Mouse (Mus musculus) inflammation-experienced regulatory T-cells, adult 6 months (primary cell): ENCODE data around the gene Dixdc1. TPM values are rescaled to one million over a fixed set of nuclear protein-coding genes. Genes with fewer than 3 reads are reported as not detected.

Experiments
- ATAC-seq: one replicate; pipeline ENCODE4 v1.8.0; 2017
- polyA plus RNA-seq, 3 experiments: library from polyadenylated mRNA; unstranded; fragments of 100-300 nt; shearing (Covaris generic); gene quantifications; one replicate each; pipeline ENCODE4 v1.2.1; 2017

Gene Dixdc1
- polyA plus RNA-seq, 3 experiments from 2014 or later = 1.4 to 1.9 TPM; not detected in 1

GRCm38 (mm10) chr9:50742744-50743143 is 3.4 kb upstream of the Dixdc1 start:
- ATAC-seq = no peak

DNA sequence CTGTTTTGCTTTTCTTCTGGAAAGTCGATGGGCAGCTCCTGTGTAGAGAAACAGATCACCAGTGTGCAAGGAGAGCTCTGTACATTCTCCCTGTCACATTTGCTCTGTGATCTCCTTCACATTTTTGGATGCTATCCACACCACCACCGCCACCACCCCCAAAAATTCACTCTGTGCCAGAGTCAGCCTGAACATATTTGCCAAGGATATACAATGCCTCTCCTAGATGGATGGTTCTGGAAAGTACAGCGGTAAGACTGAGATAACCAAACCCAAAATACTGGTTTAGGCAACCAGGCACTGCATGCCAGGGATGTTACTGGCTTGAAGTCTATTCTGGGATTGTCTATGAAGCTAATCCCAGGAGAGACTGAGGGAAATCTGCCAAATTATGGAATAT is 2.9 kb upstream of the Dixdc1 start:
- ATAC-seq = no peak

DNA sequence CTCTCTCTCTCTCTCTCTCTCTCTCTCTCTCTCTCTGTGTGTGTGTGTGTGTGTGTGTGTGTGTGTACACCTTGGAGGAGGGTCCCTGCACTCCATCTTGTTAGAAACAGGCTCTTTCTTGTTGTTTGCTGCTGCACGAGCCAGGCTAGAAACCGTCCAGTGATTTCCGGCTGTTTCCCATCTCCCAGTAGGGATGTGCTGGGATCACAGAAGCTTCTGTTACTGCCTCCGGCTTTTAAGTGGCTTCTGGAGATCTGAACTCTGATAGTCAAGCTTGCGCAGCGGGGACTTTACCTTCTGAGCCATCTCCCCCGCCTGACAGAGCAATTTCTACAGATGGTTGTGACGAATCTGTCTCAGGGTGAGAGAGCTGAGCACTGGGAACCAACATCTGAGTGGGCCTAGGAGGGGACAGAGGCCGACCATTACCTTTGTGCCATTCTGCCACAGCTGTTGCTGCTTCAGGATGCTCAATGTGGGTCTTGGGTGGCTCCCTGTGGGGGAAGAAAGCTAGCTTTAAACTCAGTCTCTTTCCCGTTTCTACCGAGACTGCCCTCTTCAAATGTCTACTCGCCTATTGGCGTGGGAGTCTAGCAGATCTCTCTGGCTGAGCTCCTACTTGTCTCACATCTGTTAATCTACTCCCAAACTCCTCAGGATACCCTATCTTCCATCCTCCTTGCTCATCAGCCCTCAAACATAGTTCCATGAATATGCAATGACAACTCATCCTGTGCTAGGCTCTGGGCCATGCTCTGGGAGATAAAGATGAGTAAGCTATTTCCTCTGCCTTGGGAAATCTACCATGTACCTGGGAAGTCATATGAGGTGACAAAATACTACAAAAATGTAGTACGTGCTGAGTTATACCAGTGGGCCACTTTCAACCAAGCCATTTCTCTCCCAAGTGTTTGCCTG is 1.8 kb upstream of the Dixdc1 start:
- ATAC-seq = no peak

- no peak for ATAC-seq
These were observed 4.3 kb downstream of the Dixdc1 start for GRCm38 (mm10) chr9:50734989-50735388.

GRCm38 (mm10) chr9:50732560-50732959 is 6.8 kb downstream of the Dixdc1 start:
- no peak for ATAC-seq

GRCm38 (mm10) chr9:50729600-50729999 is 9.7 kb downstream of the Dixdc1 start:
- no peak for ATAC-seq

GRCm38 (mm10) chr9:50727925-50728651 is 11.2 kb downstream of the Dixdc1 start:
- ATAC-seq = peak; percentile 50

DNA sequence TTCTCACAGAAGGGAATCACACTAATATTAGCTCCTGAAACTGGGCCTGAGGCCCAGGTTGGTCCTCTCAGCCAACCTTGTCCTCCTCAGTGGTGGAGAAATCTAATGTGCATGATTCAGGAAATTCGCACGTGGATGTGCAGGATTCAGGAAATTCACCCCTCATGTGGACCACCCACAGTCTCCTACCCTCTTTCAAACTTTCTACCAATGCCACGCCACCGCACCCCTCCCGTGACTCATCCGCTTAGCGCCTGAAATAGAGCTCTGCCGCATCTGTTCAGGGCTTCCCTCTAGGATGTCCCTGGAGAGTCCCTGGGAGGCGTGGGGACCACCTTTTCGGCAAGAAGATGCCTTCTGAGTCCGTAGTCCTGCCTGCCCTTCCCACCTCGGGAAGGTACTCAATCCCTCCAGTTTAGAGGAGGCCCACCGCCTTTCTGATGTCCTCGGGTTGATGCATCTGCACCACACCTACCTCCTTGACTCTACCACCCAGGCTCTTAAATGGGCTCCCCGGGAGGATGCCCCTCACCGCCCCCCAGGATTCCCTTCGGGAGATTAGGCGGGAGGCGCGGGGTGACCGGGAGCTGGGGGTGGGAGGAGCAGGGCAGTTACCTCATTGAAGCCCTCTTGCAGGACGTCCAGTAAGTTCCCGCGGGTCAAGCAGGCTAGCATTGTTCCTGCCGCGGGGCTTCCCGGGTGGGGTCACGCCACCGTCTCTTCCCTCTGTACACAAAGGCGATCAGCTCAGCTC is 12.0 kb downstream of the Dixdc1 start:
- no peak for ATAC-seq

- no peak for ATAC-seq
These were observed 13.3 kb downstream of the Dixdc1 start for GRCm38 (mm10) chr9:50725921-50726590.

GRCm38 (mm10) chr9:50724661-50725330 is 14.5 kb downstream of the Dixdc1 start:
- ATAC-seq = no peak

GRCm38 (mm10) chr9:50724147-50724546 is 15.2 kb downstream of the Dixdc1 start:
- ATAC-seq = no peak

DNA sequence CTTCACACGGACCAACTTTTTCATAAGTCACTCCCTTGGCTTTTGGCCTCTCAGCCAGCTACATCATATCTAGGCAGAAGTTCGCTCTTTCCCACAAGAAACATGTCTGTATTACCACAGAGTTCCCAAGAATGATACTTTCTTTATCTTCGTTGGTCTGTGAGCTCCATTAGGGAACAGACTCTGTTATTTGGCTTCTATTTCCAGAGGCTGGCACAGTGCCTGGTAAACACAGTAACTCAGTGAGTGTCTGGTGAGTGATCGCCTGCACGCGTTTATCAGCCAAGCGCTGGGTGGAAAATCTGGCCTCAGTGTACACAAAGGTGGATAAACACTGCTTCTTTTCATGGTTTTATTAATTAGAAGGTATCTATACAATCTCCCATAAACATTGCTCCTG is 15.9 kb downstream of the Dixdc1 start:
- ATAC-seq = no peak

DNA sequence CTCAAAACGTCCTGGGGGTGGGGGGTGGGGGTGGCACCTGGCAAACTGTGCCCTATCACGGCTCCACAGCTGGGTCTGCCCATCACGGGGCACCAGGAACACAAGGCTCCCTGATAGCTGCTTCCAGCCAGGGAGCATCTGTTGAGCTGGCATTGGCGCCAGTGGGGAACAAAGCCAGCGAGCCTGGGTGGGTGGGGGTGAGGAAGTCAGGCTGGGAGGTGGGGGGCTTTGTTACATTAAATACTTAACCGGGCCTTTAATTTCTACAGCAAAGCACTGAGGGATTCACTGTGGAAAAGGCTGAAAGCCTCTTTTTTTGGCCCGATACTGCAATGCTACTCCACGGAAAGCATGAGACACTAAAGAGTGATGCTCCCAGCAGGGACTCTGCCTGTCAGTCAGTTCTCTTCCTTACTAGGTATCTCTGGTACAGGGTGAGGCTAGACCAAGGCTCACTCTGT is 16.8 kb downstream of the Dixdc1 start:
- ATAC-seq = no peak

GRCm38 (mm10) chr9:50721061-50721460 is 18.3 kb downstream of the Dixdc1 start:
- no peak for ATAC-seq

- no peak for ATAC-seq
These were observed 20.4 kb downstream of the Dixdc1 start for GRCm38 (mm10) chr9:50718878-50719277.

DNA sequence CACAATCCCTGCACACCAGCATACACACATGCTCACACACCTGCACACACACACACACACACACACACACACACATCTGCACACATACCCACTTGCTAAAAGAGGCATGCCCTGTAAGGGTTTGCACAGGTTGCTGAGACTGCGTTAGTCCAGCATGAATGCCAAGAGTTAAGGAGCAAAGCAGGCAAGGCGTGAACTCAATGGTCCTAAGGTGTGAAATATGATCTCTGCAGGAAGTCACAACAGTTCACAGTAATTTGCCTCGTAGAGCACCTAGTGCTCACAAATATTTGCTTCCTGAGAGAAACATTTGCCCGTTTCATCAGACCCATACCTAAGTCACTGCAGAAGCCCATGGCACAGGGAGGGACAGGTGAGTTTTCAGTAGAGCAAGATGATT is 25.1 kb downstream of the Dixdc1 start:
- ATAC-seq = no peak

GRCm38 (mm10) chr9:50711337-50711736 is 28.0 kb downstream of the Dixdc1 start:
- no peak for ATAC-seq

GRCm38 (mm10) chr9:50709108-50709507 is 30.2 kb downstream of the Dixdc1 start:
- ATAC-seq = no peak

DNA sequence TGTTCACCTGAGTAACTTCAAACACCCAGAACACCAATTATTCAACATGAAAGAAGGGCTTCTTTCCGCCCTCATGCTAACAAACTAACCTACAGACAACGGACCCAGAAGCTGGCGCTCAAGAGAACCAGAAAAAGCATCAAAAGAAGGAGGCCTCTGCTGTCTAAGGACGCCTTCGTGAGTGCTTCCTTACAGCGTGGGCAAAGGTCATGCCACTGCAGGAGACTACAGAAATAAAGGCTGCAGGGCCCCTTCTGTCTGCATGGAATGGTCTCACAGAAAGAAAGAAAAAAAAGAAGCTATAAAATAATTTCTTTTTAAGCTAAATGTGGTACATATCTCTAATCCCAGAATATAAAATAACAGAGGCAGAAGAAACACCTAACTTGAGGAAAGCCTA is 34.4 kb downstream of the Dixdc1 start:
- ATAC-seq = no peak

DNA sequence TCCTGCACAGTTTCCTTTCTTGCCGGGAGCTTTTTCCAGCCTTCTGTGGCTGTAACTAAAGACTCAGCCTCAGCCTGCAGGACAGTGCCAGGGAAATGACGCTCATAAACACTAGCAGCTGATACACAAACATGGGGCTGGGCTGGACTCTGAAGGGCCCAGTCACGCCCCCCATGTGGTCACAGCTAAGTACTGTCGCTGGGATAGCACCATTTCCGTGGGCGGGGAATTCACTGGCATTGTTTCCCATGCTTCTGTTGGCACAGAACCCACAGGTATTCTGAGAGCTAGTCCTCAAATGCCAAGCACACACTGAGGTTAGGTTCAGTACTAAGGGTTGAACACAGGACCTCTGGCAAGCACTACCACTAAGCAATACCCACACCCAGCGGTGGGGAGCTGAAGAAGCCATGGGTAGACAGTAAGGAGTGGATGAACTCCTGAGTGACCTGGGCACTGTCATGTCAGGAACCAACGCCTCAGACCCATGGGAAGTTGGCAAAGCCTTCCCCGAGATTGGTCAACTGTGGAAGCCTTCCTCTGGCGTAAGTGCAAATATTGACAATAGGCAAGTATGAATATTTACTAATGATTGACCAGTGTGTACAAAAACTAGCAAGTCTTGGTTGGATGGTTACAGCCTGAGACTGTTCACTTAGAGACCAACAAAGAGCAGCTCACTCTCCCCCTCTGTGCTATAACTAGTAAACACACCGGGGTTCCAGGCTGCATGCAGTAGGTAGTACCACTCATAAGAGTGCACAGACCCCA is 38.2 kb downstream of the Dixdc1 start:
- no peak for ATAC-seq
